Mouse (Mus musculus): ENCODE results near the gene Ykt6.
"Not testable (repeated sequence)": the region's sequence is repeated elsewhere in the genome, so short reads cannot be mapped to it uniquely, and the experiment has no call there.

The Ykt6 gene

DNA sequence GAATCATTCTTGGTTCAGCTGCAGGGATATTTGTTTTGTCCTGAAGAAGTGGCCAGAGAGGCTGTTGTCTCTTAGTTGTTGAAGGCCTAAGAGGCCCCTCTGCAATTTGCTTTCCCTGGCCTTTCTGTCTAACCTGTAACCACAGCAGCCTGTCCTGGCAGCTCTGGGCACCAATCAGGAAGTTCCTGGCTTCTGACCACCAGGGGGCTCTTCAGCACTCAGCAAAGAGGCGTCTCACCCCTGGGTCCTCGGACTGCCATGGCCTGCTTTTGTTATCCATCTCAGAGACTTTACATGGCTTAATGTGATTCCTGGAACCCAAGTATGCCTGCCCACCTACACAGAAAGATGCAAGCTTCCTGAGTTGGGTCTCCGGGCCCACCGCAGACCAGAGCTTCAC lies 35.4 kb downstream of the Ykt6 start:
- DNase-seq (ENCODE audit: low spot score in 2 of 2): peak in 1 of 2 experiments; percentile 74

DNA sequence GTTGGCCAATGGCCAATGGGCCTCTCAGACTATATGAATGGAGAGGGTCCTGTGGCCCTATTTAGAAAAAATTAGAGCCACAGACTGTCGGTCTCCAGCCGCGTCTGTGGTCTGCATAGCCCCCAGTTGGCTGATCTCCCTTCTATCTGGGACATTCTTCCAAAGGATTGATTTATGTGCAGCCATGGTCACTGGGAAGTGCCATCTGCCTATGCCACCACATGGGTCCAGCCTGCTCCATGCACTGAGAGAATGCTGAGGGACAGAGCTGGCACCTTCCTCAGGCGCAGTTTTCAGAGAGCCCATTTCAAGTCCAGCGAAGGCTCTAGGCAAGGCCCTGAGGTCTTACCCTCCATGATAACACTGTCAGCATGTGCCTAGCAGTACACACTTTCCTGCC lies 38.7 kb downstream of the Ykt6 start:
- DNase-seq (ENCODE audit: low spot score in 2 of 2): no peak

DNA sequence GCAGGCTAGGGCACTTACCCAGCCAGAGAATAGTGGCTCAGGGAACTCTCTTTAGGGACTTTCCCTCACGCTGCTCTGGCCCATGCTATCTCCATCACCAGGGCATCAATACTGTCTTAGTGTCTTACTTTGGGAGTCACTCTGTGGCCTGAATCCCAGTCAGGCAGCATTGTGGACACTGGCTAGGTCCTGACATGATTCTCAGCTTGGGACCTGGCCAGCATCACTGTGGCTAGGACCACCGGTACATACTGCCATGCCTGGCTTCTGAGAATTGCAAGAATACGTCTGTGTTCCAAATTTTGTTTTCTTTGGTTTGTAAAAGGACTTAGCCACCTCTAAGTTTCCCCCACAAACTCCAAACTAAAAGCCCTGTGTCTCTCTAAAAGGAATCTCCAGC lies 39.4 kb downstream of the Ykt6 start:
- no peak for DNase-seq (ENCODE audit: low spot score in 2 of 2)

DNA sequence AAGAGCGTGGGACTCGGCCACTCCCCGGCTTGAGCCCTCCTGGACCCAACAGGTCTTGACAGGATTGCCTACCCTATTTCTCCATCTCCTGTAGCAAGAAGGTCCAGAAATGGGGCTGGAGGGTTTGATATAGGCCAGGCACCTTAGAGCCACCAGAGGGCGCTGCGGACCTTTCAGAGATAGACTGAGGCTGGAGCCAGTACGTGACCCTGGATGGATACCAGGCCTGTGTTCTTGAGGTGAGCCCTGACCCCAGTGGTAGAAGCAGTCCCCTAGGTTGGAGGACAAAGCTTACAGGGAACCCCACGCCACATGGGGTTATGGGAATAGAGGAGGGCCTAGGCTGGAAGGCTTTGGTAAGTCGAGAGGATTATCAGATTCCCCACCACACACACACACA lies 40.5 kb downstream of the Ykt6 start:
- DNase-seq (ENCODE audit: low spot score in 2 of 2): peak; percentile 65 to 86

DNA sequence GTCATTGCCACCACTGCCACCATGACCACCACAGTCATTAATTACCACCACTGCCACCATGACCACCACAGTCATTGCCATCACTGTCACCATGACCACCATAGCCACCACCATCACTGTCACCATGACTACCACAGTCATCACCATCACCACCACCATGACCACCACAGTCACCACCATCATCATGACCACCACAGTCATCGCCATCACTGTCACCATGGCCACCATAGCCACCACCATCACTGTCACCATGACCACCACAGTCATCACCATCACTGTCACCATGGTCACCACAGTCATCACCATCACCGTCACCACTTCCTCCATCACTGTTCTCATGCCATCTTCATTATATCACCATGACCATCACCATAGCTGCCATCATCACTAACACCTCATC lies 43.0 kb downstream of the Ykt6 start:
- DNase-seq (ENCODE audit: low spot score in 2 of 2): no peak

DNA sequence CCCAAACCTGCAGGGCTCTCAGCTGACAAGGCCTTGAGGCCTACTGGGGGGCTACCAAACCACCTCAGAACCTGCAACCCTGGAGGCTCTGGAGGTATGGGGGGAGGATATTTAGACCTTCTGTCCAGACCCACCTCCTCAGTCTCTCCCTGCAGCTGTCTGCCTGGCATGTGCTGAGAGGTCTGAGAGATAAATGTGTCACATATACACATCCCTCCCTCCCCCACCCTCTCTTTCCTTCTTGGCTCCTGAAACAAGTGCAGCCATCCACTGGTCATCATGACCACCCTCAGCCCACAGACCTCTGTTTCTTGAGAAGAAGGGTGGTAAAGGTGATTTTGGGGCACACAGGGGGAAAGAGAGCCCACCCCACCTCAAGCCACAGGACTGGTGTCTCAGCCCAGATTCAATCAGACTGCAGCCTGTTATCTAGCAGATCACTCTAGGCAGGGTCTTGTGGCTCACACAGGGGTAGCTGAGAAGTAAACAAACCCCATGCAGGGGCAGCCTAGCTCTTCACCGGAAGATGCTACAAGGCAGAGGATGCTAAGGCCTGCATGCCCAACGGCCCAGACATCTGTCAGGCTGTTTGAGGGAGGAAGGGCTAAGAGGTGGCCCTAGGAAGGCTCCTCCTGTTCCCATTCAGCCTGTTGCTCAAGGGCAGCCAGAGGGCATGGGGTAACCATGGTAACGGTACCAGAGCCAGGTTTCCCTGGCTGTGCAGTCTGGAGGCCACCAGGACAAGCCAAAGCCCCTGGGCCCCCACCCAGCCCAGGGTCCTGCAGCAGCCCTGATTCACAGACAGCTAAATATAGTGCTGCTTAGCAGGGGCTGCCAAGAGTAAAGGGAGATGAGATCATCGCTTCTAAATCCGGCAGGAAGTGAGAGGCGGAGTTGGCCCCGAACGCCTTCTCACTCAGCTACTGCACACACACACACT lies 44.6 kb downstream of the Ykt6 start:
- peak; percentile 58 to 60 for DNase-seq (ENCODE audit: low spot score in 2 of 2)

DNA sequence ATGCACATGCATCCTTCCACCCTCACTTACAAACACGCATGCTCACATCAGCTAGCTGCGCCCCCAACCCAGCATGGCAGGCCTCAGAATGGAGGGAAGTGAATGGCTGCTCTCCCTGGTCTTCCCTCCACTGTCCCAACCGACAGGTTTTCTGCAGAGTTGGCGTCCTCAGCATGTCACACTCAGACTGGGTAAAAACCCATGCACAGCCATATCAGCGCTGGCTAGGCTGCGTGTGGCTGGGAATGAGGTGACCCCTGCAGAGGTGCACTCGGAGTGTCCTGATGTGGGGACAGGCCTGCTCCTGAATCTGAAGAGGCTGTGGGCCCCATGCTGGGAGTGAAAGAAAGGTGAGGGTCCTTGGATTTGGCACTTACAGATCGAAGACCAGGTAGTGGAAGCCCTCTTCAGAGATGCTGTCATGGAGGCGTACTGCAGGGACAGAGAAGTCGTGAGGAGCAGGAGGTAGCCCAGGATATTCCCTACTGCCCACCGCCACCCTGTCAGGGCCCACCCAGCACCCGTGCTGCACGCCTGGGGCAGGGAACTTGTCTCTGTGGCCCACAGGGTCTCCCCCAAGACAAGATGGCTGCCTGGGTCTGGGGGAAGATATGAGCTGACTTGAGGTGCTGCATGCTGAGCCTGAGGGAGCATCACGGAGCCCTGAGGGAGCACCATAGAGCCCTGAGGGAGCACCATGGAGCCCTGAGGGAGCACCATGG lies 45.6 kb downstream of the Ykt6 start:
- peak in 1 of 2 experiments; percentile 24 for DNase-seq (ENCODE audit: low spot score in 2 of 2)

DNA sequence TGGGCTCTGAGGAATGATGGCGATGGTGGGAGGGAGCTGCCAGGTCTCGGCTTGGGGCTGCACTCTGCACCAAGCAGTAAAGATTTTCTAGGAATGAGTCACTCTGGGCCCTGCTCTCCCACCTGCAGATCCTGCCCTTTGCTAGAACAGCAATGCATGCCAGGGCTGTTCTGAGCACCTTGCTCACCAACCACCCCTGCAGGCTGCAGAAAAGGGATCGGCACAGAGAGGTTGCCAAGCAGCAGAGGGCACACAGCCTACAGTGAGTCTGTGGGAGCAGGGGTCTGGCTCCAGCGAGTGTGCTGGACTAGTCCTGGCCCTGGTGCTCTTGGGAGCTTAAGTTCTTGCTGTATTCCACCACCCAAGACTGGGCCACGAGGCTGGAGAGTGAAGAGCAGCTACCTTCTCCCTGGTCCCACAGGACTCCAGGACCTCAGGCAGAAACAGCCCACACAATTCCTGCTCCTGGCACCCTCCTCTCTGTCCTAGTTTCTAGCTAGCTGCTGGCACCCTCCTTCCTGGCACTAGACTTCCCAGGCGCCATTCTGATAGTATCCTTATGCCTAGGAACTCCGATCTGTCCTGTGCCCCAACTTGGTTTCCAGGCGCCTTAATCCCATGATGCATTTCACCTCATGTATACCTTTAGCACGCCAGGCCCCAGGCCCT lies 46.6 kb downstream of the Ykt6 start:
- DNase-seq (ENCODE audit: low spot score in 2 of 2): no peak

DNA sequence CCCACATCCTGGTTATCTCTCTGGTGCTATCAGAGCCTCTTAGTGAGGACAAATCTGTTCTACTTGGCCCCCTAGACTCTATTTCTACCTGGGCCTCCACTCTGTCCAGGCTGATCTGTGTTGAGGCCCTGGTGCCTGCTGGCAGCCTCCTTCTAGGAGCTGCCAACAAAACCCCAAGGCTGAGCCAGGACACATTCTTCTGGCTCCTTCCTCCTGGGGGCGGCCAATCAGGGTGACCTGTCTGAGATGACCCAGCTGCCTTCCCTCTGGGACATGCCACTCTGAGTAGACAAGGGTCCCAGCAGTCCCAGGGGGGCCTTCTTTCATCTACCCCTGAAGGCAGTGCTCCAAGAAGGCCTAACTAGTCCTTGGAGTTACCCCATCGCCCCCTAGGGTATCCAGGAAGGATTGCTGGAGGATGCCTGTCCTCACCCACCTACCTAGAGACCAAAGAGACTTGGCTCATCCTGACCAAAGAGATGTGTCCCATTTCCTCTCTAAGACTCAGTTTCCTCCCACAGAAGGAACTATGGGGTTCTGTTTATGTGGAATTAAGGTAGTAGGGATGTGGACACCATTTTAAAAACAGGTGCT lies 47.6 kb downstream of the Ykt6 start:
- peak in 1 of 2 experiments; percentile 32 for DNase-seq (ENCODE audit: low spot score in 2 of 2)

DNA sequence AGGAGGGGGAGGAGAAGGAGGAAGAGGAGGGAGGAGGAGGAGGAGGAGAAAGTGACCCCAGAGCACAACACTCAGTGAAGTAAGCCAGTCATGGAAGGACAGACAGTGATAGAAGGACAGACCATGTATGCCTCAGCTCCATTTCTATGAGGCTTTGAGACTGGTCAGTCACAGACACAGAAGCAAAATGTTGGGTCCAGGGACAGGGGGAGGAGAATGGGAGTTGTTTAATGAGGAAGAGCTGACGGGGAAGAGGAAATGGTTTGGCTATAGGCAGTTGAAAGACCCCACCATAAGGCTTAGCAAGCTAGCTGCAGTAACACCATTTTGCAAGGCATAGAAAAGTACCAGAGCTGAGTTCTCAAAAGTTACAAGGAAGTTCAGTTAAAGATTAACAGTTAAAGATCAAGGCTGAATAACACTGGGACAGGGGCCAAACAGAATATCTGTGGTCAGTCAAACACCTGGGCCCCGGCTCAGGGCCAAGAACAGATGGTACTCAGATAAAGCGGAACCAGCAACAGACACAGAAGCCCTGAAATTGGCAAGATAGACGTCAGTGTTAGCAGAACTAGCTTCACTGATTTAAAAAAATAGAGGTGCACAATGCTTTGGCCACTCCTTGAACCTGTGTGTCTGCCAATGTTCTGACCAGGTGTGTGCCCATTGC lies 50.0 kb downstream of the Ykt6 start:
- DNase-seq (ENCODE audit: low spot score in 2 of 2): not testable (repeated sequence)

DNA sequence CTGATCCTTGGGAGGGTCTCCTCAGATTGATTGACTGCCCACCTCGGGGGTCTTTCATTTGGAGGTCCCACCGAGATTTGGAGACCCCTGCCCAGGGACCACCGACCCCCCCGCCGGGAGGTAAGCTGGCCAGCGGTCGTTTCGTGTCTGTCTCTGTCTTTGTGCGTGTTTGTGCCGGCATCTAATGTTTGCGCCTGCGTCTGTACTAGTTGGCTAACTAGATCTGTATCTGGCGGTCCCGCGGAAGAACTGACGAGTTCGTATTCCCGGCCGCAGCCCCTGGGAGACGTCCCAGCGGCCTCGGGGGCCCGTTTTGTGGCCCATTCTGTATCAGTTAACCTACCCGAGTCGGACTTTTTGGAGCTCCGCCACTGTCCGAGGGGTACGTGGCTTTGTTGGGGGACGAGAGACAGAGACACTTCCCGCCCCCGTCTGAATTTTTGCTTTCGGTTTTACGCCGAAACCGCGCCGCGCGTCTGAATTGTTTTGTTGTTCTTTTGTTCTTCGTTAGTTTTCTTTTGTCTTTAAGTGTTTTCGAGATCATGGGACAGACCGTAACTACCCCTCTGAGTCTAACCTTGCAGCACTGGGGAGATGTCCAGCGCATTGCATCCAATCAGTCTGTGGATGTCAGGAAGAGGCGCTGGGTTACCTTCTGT lies 51.0 kb downstream of the Ykt6 start:
- DNase-seq (ENCODE audit: low spot score in 2 of 2): not testable (repeated sequence)

DNA sequence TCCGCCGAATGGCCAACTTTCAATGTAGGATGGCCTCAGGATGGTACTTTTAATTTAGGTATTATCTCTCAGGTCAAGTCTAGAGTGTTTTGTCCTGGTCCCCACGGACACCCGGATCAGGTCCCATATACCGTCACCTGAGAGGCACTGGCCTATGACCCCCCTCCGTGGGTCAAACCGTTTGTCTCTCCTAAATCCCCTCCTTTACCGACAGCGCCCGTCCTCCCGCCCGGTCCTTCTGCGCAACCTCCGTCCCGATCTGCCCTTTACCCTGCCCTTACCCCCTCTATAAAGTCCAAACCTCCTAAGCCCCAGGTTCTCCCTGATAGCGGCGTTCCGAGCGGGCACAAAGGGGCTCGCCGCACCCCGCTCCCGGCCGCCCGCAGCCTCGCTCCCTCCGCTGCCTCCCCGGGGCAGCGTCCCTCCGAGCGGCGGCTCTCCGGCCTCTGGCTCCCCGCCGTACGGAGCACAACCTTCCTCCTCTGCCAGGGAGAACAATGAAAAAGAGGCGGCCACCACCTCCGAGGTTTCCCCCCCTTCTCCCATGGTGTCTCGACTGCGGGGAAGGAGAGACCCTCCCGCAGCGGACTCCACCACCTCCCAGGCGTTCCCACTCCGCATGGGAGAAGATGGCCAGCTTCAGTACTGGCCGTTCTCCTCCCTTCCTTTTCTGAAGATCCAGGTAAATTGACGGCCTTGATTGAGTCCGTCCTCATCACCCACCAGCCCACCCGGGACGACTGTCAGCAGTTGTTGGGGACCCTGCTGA lies 51.7 kb downstream of the Ykt6 start:
- DNase-seq (ENCODE audit: low spot score in 2 of 2): not testable (repeated sequence)

DNA sequence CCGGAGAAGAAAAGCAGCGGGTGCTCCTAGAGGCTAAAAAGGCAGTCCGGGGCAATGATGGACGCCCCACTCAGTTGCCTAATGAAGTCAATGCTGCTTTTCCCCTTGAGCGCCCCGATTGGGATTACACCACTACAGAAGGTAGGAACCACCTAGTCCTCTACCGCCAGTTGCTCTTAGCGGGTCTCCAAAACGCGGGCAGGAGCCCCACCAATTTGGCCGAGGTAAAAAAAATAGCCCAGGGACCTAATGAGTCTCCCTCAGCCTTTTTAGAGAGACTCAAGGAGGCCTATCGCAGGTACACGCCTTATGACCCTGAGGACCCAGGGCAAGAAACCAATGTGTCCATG lies 52.3 kb downstream of the Ykt6 start:
- not testable (repeated sequence) for DNase-seq (ENCODE audit: low spot score in 2 of 2)

DNA sequence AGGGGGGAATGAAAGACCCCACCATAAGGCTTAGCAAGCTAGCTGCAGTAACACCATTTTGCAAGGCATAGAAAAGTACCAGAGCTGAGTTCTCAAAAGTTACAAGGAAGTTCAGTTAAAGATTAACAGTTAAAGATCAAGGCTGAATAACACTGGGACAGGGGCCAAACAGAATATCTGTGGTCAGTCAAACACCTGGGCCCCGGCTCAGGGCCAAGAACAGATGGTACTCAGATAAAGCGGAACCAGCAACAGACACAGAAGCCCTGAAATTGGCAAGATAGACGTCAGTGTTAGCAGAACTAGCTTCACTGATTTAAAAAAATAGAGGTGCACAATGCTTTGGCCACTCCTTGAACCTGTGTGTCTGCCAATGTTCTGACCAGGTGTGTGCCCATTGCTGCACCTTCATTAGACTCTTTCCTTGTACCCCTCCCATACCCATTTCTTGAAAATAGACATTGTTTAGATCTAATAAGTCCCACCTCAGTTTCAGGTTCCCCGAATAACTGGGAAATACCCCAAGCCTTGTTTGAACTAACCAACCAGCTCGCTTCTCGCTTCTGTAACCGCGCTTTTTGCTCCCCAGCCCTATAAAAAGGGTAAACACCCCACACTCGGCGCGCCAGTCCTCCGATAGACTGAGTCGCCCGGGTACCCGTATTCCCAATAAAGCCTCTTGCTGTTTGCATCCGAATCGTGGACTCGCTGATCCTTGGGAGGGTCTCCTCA lies 55.4 kb downstream of the Ykt6 start:
- DNase-seq (ENCODE audit: low spot score in 2 of 2): not testable (repeated sequence)

DNA sequence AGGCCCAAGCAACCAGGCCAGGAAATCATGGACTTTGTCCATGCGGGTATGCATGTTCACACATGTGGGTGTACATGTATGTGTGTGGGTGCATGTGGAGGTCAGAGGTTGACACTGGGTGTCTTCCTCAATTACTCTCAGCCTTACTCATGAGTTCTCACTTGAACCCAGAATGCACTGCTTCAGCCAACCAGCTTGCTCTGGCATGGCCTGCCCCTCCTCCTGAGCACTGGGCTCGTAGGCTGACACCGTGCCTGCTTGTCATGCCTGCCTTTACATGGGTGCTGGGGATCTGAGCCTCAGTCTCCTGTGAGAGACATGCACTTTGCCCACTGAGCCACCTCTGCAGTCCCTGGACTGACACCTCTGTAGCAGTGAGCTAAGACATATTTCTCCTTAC lies 56.4 kb downstream of the Ykt6 start:
- no peak for DNase-seq (ENCODE audit: low spot score in 2 of 2)

DNA sequence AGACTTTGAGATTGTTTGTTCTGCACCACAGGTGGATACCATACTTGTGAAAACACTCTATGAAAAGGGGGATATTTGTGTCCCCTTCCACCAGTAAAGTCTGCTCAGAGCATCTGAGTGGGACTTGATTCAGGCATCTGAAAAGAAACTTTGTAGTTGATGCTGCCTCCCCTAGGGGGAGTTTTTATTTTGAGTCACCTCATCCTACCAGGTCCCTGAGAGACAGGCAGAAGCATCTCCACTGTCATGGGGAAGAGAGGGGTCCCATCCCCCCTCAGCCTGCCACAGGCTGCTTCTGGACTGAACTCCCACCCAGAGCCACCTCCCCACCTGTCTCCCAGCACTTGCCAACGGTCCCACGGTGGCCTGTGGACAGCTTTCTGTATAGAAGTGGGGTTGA lies 57.9 kb downstream of the Ykt6 start:
- peak in 1 of 2 experiments; percentile 53 for DNase-seq (ENCODE audit: low spot score in 2 of 2)

DNA sequence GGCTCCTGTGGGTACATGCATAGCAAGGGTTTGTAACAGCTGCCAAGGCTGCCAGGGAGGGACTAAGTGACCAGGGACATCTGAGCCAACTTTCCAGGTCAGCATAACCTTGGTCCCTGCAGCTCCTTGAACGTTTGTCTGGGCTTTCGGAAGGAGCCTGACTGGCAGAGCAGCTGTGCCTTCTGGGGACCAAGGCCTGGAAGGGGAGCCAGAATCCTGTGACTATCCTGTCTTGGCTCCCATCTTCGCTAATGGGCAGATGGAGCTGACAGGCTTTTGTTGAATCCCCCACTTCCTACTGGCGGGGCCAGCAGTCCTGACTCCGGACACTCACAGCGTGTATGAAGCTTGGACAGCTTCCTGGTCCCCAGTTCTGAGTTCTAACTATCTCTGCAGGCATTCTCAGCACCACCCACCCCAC lies 59.5 kb downstream of the Ykt6 start:
- no peak for DNase-seq (ENCODE audit: low spot score in 2 of 2)

DNA sequence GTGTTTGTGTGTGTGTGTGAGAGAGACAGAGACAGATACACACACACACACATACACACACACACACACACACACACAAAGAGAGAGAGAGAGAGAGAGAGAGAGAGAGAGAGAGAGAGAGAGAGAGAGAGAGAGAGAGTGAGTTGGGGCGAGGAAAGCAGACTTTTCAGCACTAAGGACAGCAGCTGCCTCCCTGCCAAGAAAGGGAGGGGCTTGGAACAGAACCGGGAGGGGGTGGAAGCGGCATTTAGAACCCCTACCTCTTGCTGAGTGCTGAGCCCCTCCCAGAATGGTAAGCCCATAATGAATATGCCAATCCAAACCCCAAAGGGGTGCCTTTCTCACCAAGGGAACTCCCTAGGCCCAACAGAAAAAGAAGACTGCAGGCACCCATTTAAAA lies 60.9 kb downstream of the Ykt6 start:
- DNase-seq (ENCODE audit: low spot score in 2 of 2): peak; percentile 32 to 52

DNA sequence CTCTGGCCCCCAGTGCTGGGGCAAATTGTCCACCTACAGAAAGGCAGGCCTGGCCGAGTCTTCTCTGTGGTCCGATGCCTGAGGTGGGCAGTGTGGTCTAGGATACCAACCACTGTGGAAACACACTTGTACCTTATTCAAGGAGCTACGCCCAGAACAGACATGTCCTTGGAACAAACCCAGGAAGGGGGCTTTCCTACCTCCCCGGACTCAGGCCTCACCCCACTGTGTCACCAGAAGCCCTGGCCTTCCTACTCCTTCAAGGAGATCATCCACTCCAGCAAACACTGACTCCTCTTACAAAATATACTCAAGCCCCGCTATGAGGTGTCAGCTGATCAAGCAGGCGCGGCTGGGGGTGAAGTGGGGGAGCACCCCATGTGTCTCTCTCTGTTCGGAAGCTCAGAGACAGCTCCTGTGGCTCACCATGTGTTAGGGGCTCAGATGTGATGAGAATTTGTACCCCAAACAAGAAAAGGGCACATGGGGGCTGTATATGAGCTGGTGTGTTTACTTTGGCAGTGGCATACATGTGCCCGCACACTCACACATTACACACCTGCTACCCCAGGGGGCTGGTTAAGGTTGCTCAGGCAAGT lies 61.4 kb downstream of the Ykt6 start:
- peak in 1 of 2 experiments; percentile 41 for DNase-seq (ENCODE audit: low spot score in 2 of 2)

Measured in thymus, postnatal 10 days (tissue).